Mouse (Mus musculus) ES-Bruce4 (cell line): Measurements from ENCODE around the gene Gm20521. TPM values are rescaled to one million over a fixed set of nuclear protein-coding genes. Genes with fewer than 3 reads are reported as not detected.

Source experiments
- H3K27ac ChIP-seq: 2 replicates; pipeline ENCODE4 v1.5.1; 2012; ENCODE audit warnings: low read length, inconsistent platforms; ENCODE audit not compliant: insufficient read depth
- H3K27me3 ChIP-seq: 2 replicates; pipeline ENCODE4 v1.6.1; 2012; ENCODE audit warnings: mild to moderate bottlenecking, low read length, inconsistent platforms; ENCODE audit not compliant: control insufficient read depth, poor library complexity, insufficient read depth, severe bottlenecking
- H3K36me3 ChIP-seq: 2 replicates; pipeline ENCODE4 v1.6.1; 2012; ENCODE audit warnings: inconsistent platforms, mild to moderate bottlenecking, low read length, moderate library complexity; ENCODE audit not compliant: control insufficient read depth, poor library complexity, insufficient read depth, severe bottlenecking
- H3K4me1 ChIP-seq: one replicate; pipeline ENCODE4 v1.8.1; 2011; ENCODE audit warnings: low read length; ENCODE audit not compliant: control insufficient read depth, insufficient read depth
- H3K4me3 ChIP-seq: 2 replicates; pipeline ENCODE4 v1.5.1; 2011; ENCODE audit warnings: low read depth, mild to moderate bottlenecking, low read length
- H3K9ac ChIP-seq: 2 replicates; pipeline ENCODE4 v1.6.1; 2012; ENCODE audit warnings: low read depth, mild to moderate bottlenecking, inconsistent platforms; ENCODE audit not compliant: poor library complexity, severe bottlenecking
- H3K9me3 ChIP-seq: replicated peaks from 2 replicates; pipeline ENCODE4 v1.6.1; 2012; ENCODE audit warnings: mild to moderate bottlenecking, low read length, inconsistent platforms; ENCODE audit not compliant: control insufficient read depth, poor library complexity, insufficient read depth, severe bottlenecking
- CTCF ChIP-seq: IDR thresholded peaks from one replicate; pipeline ENCODE4 v1.8.1; 2011; ENCODE audit warnings: low read depth, low read length
- EP300 ChIP-seq: IDR thresholded peaks from 2 replicates; pipeline ENCODE4 v1.6.1; 2011; ENCODE audit warnings: low read depth, low read length; ENCODE audit not compliant: insufficient read depth
- POLR2A ChIP-seq: IDR thresholded peaks from one replicate; pipeline ENCODE4 v1.8.1; 2011; ENCODE audit warnings: low read length; ENCODE audit not compliant: insufficient read depth
- polyA plus RNA-seq: library from polyadenylated mRNA; stranded (reverse); fragments of >200 nt; gene quantifications from 2 replicates; pipeline ENCODE4 v1.2.4, GENCODE M21; 2011; ENCODE audit warnings: low read depth; ENCODE audit not compliant: missing spikeins, insufficient read depth, insufficient read length

Gm20521 gene
- polyA plus RNA-seq, 1 experiment: not detected

DNA sequence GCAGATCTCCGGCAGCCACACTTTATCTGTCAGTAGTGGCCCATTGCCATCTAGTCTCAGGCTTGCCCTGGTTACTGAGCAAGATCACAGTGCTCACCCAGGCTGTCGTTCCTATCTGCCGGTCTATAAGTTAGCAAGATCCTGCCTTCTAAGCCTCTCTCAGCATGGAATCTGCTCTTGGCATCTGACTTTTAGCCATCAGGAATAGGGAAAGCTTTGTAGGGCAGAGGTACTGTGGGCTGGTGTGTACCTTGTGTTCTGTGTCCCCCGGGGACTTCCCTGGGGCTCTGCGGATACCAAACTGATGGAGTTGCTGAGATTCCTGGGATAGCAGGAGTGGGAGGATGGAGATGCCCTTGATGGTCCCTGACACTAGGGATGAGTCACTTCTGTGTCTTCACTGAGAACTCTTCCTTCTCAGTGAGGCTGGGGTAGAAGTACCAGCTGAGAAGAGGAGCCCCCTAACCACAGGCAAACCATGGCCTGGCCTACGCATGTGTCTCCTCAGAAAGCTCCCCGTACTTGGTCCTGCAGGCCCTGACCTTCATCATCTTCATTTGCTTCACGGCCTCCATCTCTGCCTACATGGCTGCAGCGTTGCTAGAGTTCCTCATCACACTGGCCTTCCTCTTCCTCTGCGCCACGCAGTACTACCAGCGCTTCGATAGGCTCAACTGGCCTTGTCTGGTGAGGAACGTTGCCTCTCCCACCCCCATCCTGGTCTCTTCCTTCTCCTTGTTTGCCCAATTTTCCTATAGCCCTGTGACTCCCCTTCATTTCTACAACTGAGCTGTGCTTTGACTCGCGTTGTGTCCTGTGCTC lies 54.3 kb downstream of the Gm20521 start:
- Histone ChIP-seq H3K9me3 (no peaks in the 10 kb centered on the region), H3K4me3 (no peak overlapping the region), H3K9ac (no peak overlapping the region), H3K27me3 (no peaks in the 10 kb centered on the region), H3K36me3 (no peaks in the 10 kb centered on the region), H3K4me1 (peaks cover 4% of the 10 kb centered on the region), H3K27ac (no peak overlapping the region)
- no peak for TF ChIP-seq EP300
- TF ChIP-seq POLR2A: no peak

DNA sequence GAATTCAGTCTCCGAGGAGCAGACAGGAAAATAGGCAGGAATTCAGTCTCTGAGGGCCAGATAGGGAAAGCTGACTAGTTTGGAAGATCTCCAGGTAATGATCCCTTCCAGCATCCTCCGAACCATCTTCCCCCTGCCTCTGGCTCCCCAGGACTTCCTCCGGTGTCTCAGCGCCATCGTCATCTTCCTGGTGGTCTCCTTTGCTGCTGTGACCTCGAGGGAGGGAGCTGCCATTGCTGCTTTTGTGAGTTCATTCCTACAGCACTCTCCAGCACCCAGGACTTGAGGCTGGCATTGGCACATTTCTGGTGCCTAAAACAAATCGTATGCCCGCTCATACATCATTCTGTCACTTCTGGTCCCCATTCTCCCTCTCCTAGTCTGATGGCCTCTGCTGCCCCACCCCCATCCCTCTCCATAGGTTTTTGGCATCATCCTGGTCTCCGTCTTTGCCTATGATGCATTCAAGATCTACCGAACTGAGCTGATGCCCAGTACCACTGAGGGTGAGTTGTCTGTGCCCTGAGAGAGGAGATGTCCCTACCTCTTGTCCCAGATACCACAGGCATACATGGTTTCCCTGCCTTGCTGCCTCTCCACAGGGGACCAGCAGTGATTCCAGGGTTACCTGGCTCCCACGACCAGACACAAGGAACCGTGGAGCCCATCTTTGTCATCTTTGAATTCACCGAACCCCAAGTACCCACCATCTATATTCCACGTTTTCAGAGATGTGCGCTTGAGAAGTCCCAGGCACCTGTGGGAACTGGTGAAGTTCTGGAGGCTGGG lies 55.4 kb downstream of the Gm20521 start:
- TF ChIP-seq EP300: no peak
- TF ChIP-seq POLR2A: no peak
- TF ChIP-seq CTCF: no peak
- H3K9ac ChIP-seq: no peak overlapping the region
- no peaks in the 10 kb centered on the region for H3K36me3 ChIP-seq
- no peaks in the 10 kb centered on the region for H3K9me3 ChIP-seq
- no peak overlapping the region for H3K4me3 ChIP-seq
- peaks cover 2% of the 10 kb centered on the region for H3K4me1 ChIP-seq
- no peak overlapping the region for H3K27ac ChIP-seq
- H3K27me3 ChIP-seq: no peaks in the 10 kb centered on the region

GRCm38 (mm10) chr14:54939434-54940175 lies 56.4 kb downstream of the Gm20521 start:
- Histone ChIP-seq H3K36me3 (no peaks in the 10 kb centered on the region), H3K4me3 (no peak overlapping the region), H3K27me3 (no peaks in the 10 kb centered on the region), H3K4me1 (peaks cover 2% of the 10 kb centered on the region), H3K27ac (no peak overlapping the region), H3K9me3 (no peaks in the 10 kb centered on the region), H3K9ac (no peak overlapping the region)
- TF ChIP-seq EP300 (no peak), CTCF (peak; percentile 80), POLR2A (no peak)

DNA sequence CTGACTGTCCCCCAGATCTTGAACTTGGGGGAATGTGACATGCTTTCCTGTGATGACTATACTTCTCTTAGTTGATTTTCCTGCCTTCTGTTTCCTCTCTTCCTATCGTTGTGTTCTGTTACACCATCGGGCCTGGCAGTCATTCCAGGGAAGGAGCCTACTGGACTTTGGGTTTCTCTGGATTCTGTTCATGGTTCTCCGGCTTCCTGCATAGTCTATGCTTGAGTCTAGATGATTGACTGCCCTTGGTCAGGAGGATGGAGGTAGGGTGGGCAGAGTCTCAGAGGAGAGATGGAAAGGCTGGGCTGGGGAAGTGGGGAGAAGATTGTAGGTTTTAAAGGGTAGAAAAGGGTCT lies 56.9 kb downstream of the Gm20521 start:
- no peak for TF ChIP-seq CTCF
- TF ChIP-seq EP300: no peak
- TF ChIP-seq POLR2A: no peak
- Histone ChIP-seq H3K9me3 (no peaks in the 10 kb centered on the region), H3K27ac (no peak overlapping the region), H3K27me3 (no peaks in the 10 kb centered on the region), H3K4me3 (no peak overlapping the region), H3K9ac (no peak overlapping the region), H3K4me1 (peaks cover 2% of the 10 kb centered on the region), H3K36me3 (no peaks in the 10 kb centered on the region)

GRCm38 (mm10) chr14:54941024-54941978 lies 58.1 kb downstream of the Gm20521 start:
- H3K4me1 ChIP-seq: peaks cover 2% of the 10 kb centered on the region
- no peak overlapping the region for H3K27ac ChIP-seq
- H3K9ac ChIP-seq: no peak overlapping the region
- H3K4me3 ChIP-seq: no peak overlapping the region
- TF ChIP-seq CTCF: no peak
- TF ChIP-seq EP300: no peak
- TF ChIP-seq POLR2A: no peak
- no peaks in the 10 kb centered on the region for H3K36me3 ChIP-seq
- no peaks in the 10 kb centered on the region for H3K27me3 ChIP-seq
- H3K9me3 ChIP-seq: no peaks in the 10 kb centered on the region
